In the genomic region with DNA sequence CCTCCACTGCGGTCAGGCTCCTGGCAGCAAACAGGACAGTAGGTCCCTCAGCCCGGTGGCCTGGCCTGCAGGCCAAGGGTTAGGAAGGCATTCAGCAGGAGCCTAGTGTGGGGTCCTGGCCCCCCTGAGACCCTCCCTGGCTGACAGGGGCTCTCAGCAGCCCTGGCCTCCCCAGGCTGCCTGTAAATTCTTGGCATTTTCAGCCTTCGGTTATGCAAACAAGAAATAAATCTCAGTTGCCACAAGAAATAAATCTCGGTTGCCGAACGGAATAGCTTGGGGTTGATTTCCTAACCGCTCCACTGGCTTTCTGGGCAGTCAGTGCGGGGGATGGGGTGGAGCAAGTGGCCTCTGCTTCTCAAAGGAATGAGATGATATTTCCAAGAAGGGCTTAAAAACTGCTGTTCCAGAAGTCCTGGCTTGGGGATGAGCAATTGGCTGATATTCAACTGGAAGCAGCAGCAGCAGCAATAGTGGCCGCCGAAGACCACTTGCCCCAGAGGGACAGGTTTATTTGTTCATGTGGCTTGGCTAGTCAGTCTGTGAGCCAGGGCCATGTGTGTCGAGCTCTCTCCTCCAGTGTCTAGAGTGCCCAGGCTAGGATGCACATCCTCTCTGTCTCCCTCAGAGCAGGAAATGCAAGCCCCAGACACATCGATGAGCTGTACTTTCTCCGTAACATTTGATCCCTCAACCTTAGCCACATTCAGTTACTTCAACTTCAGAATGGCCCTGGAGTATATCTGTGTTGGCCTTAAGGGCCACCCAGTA, we compare ENCODE assay signal across 9 mouse cellular contexts. TPM values are rescaled to one million over a fixed set of nuclear protein-coding genes. Genes with fewer than 3 reads are reported as not detected.
A peak's percentile ranks its signal among the peaks of the same experiment; 100 is the strongest.
DNase-seq lines count a peak whose midpoint lies in the region; ATAC-seq lines count a peak whose summit lies in the region.
"Had no signal": no experiment of that assay in that cellular context is flagged by ENCODE, and none has a peak within 500 bp of the region (broad histone marks: within the 10 kb centered on the region; RNA-seq: fewer than 3 reads in every experiment).

No protein-coding gene starts in this region.

- DNase-seq in midbrain, embryonic 10.5 days (ENCODE audit: low spot score) = no peak
- peak; percentile 36 to 58 for DNase-seq in kidney, adult 8-10 months
- DNase-seq in mesoderm, embryonic 11.5 days (ENCODE audit: low read depth, low spot score) = peak; percentile 77
- DNase-seq in cerebellum, adult 11-12 months = no peak
- DNase-seq in spleen, adult 12 weeks (ENCODE audit: low spot score) = no peak
- DNase-seq in right cerebral cortex, postnatal 4 days = no peak

- H3K4me3 ChIP-seq in midbrain, embryonic 10.5 days = no peak overlapping the region
- no peak overlapping the region for H3K4me3 ChIP-seq in midbrain, embryonic 13.5 days (replicated peaks)
- H3K4me3 ChIP-seq in embryonic facial prominence, embryonic 13.5 days = no peak overlapping the region

- no peak overlapping the region for H3K4me2 ChIP-seq in midbrain, embryonic 13.5 days (replicated peaks)
- H3K4me2 ChIP-seq in embryonic facial prominence, embryonic 13.5 days = no peak overlapping the region

- WGBS in midbrain, embryonic 10.5 days = 70% methylated on average over 13 of the region's 13 CpGs
- 72% methylated on average over 13 of the region's 13 CpGs for WGBS in midbrain, embryonic 13.5 days
- WGBS in embryonic facial prominence, embryonic 13.5 days = 48% methylated on average over 13 of the region's 13 CpGs

- H3K4me1 ChIP-seq in midbrain, embryonic 10.5 days = peaks cover 25% of the 10 kb centered on the region
- peaks cover 5% of the 10 kb centered on the region; the same call in 1 of the 2 replicates for H3K4me1 ChIP-seq in midbrain, embryonic 13.5 days (replicated peaks)
- H3K4me1 ChIP-seq in embryonic facial prominence, embryonic 13.5 days = peaks cover 51% of the 10 kb centered on the region

- no peaks in the 10 kb centered on the region for H3K27me3 ChIP-seq in midbrain, embryonic 10.5 days (ENCODE audit: low read depth, poor library complexity, severe bottlenecking)
- H3K27me3 ChIP-seq in midbrain, embryonic 13.5 days = no peaks in the 10 kb centered on the region
- no peaks in the 10 kb centered on the region for H3K27me3 ChIP-seq in embryonic facial prominence, embryonic 13.5 days

- ATAC-seq in midbrain, embryonic 13.5 days = no peak
- ATAC-seq in embryonic facial prominence, embryonic 13.5 days (ENCODE audit: insufficient number of reproducible peaks, insufficient read depth, low FRiP score, low TSS enrichment, low read depth) = no peak

- H3K9me3 ChIP-seq in midbrain, embryonic 10.5 days (replicated peaks) = no peaks in the 10 kb centered on the region
- no peaks in the 10 kb centered on the region for H3K9me3 ChIP-seq in midbrain, embryonic 13.5 days
- H3K9me3 ChIP-seq in embryonic facial prominence, embryonic 13.5 days = no peaks in the 10 kb centered on the region

- H3K27ac ChIP-seq in midbrain, embryonic 10.5 days (replicated peaks) = peak overlapping the region; percentile 50
- H3K27ac ChIP-seq in midbrain, embryonic 13.5 days = no peak overlapping the region
- peak overlapping the region; percentile 62; the same call in 1 of the 2 replicates for H3K27ac ChIP-seq in embryonic facial prominence, embryonic 13.5 days
- H3K27ac ChIP-seq: liver, embryonic 14.5 days had no signal

- H3K36me3 ChIP-seq in midbrain, embryonic 10.5 days = no peaks in the 10 kb centered on the region
- no peaks in the 10 kb centered on the region for H3K36me3 ChIP-seq in midbrain, embryonic 13.5 days
- H3K36me3 ChIP-seq in embryonic facial prominence, embryonic 13.5 days = no peaks in the 10 kb centered on the region

- H3K9ac ChIP-seq in midbrain, embryonic 13.5 days (replicated peaks) = no peak overlapping the region
- peak overlapping the region; percentile 55; the same call in 1 of the 2 replicates for H3K9ac ChIP-seq in embryonic facial prominence, embryonic 13.5 days
- H3K9ac ChIP-seq: liver, embryonic 14.5 days had no signal

RNA-seq across cellular contexts. Expression of gene Angpt4, which starts 5.2 kb away (rescaled TPM):
- 0.06 and 0.32 TPM in 2 replicates for polyA plus RNA-seq in midbrain, embryonic 10.5 days (2016; fragmentation: Nextera tagmentation; extraction: Ambion mirVana)
- 0.10 and 0.11 TPM in 2 replicates for polyA plus RNA-seq in midbrain, embryonic 13.5 days (2015; fragmentation: Nextera tagmentation; extraction: Ambion mirVana)
- 0.28 TPM in 1 of 2 replicates, not detected in the other for polyA plus RNA-seq in embryonic facial prominence, embryonic 13.5 days (2015; fragmentation: Nextera tagmentation; extraction: Ambion mirVana)

Comparison
In these comparisons a context has a peak if more than half of its experiments do, and no peak if none do; other contexts are left out.
1. DNase-seq: peak in kidney, adult 8-10 months (2 of 2) and mesoderm, embryonic 11.5 days (single experiment); none in midbrain, embryonic 10.5 days (single experiment), cerebellum, adult 11-12 months (single experiment), spleen, adult 12 weeks (single experiment) and right cerebral cortex, postnatal 4 days (single experiment).